Mouse (Mus musculus): ENCODE measurements around the gene Xlr5a.
"Not testable (repeated sequence)": the region's sequence is repeated elsewhere in the genome, so short reads cannot be mapped to it uniquely, and the experiment has no call there.

The Xlr5a gene

GRCm38 (mm10) chrX:73148496-73148895 lies 144.3 kb downstream of the Xlr5a start, which contains the start of gene Xlr5b:
TSS of gene Xlr5b (plus strand) at chrX:73148796.
- not testable (repeated sequence) for DNase-seq (ENCODE audit: low read depth, low spot score)

- DNase-seq (ENCODE audit: low read depth, low spot score): not testable (repeated sequence)
Observed at GRCm38 (mm10) chrX:73143218-73143618, 149.6 kb downstream of the Xlr5a start.

GRCm38 (mm10) chrX:73122859-73123829 lies 169.6 kb downstream of the Xlr5a start:
- DNase-seq (ENCODE audit: low read depth, low spot score): not testable (repeated sequence)

- DNase-seq (ENCODE audit: low read depth, low spot score): not testable (repeated sequence)
Observed at GRCm38 (mm10) chrX:73116747-73117146, 176.0 kb downstream of the Xlr5a start, which contains the start of gene Gm14685. TSS of gene Gm14685 (plus strand) at chrX:73117047.

- DNase-seq (ENCODE audit: low read depth, low spot score): not testable (repeated sequence)
Observed at GRCm38 (mm10) chrX:73096941-73097508, 195.8 kb downstream of the Xlr5a start, which contains the start of gene Xlr3a. TSS of gene Xlr3a (minus strand) at chrX:73097095.

GRCm38 (mm10) chrX:73082267-73083055 lies 210.3 kb downstream of the Xlr5a start, which contains the start of gene Xlr4a:
TSS of gene Xlr4a (minus strand) at chrX:73082478.
- not testable (repeated sequence) for DNase-seq (ENCODE audit: low read depth, low spot score)

GRCm38 (mm10) chrX:73066765-73067312 lies 225.9 kb downstream of the Xlr5a start:
- DNase-seq (ENCODE audit: low read depth, low spot score): not testable (repeated sequence)

GRCm38 (mm10) chrX:73064415-73064793 lies 228.4 kb downstream of the Xlr5a start, which contains the start of gene Pnma3:
TSS of gene Pnma3 (plus strand) at chrX:73064787.
- DNase-seq (ENCODE audit: low read depth, low spot score): no peak

GRCm38 (mm10) chrX:73063512-73064414 lies 229.0 kb downstream of the Xlr5a start:
- DNase-seq (ENCODE audit: low read depth, low spot score): no peak

- DNase-seq (ENCODE audit: low read depth, low spot score): no peak
Observed at GRCm38 (mm10) chrX:73062323-73062722, 230.5 kb downstream of the Xlr5a start.

GRCm38 (mm10) chrX:73061528-73061927 lies 231.2 kb downstream of the Xlr5a start:
- no peak for DNase-seq (ENCODE audit: low read depth, low spot score)

Data from embryo, embryonic 11.5 days (tissue).